In the genomic region with DNA sequence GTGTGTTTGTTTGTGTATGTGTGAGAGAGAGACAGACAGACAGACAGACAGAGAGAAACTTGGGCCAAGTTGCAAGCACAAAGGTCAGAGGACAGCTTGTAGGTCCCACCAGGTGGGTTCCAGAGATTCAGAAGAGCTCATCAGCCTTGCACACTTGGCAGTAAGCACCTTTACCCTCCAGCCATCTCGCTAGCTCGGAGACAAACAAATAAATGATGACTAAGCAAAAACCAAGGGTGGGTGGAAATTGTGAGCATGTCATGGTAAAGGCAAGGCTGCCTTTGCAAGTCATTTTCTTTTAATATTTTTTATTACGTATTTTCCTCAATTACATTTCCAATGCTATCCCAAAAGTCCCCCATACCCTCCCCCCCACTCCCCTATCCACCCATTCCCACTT, we compare ENCODE assay signal across 25 mouse cellular contexts. TPM values are rescaled to one million over a fixed set of nuclear protein-coding genes. Genes with fewer than 3 reads are reported as not detected.
"Had no signal": no experiment of that assay in that cellular context is flagged by ENCODE, and none has a peak within 500 bp of the region (broad histone marks: within the 10 kb centered on the region; RNA-seq: fewer than 3 reads in every experiment).

No protein-coding gene starts in this region.

- H3K9me3 ChIP-seq: neural tube, embryonic 13.5 days; neural tube, embryonic 15.5 days; stomach, embryonic 15.5 days had no signal

- DNase-seq: retina, postnatal 1 day; right cerebral cortex, adult 18-20 months; right cerebral cortex, postnatal 14 days; right cerebral cortex, postnatal 25 days; right cerebral cortex, postnatal 4 days; spleen, adult 18-20 months; thymus, adult 18-20 months; thymus, adult 2 months; thymus, postnatal 14 days; thymus, postnatal 25 days; thymus, postnatal 36 days; thymus, postnatal 4 days had no signal

- H3K4me1 ChIP-seq: neural tube, embryonic 13.5 days; neural tube, embryonic 15.5 days; stomach, embryonic 15.5 days had no signal

- H3K27ac ChIP-seq: neural tube, embryonic 13.5 days; neural tube, embryonic 15.5 days; stomach, embryonic 15.5 days; stomach, postnatal 0 days had no signal

- H3K27me3 ChIP-seq: neural tube, embryonic 13.5 days; neural tube, embryonic 15.5 days; stomach, embryonic 15.5 days had no signal

- H3K36me3 ChIP-seq: neural tube, embryonic 13.5 days; neural tube, embryonic 15.5 days; stomach, embryonic 15.5 days had no signal

- H3K4me2 ChIP-seq: neural tube, embryonic 13.5 days; neural tube, embryonic 15.5 days; stomach, embryonic 15.5 days had no signal

- H3K4me3 ChIP-seq: neural tube, embryonic 13.5 days; neural tube, embryonic 15.5 days; stomach, embryonic 15.5 days had no signal

- H3K9ac ChIP-seq: neural tube, embryonic 13.5 days; neural tube, embryonic 15.5 days; stomach, embryonic 15.5 days had no signal

RNA-seq across cellular contexts. Expression of gene Gm648, which starts 4.2 kb away (rescaled TPM):
- total RNA-seq: neutrophil, adult 5-6 weeks had no signal
- polyA plus RNA-seq: neural tube, embryonic 13.5 days; neural tube, embryonic 14.5 days; neural tube, embryonic 15.5 days; small intestine, adult 2 months; spleen, adult 2 months; stomach, embryonic 14.5 days; stomach, embryonic 15.5 days; stomach, postnatal 0 days; urinary bladder, adult 2 months had no signal

RNA-seq across cellular contexts. Expression of gene Gm10477, which starts 29.0 kb away (rescaled TPM):
- total RNA-seq: neutrophil, adult 5-6 weeks had no signal
- polyA plus RNA-seq: neural tube, embryonic 13.5 days; neural tube, embryonic 14.5 days; neural tube, embryonic 15.5 days; small intestine, adult 2 months; spleen, adult 2 months; stomach, embryonic 14.5 days; stomach, embryonic 15.5 days; stomach, embryonic 16.5 days; stomach, postnatal 0 days; testis, adult 2 months; thymus, adult 2 months; thymus, postnatal 0 days; urinary bladder, adult 2 months had no signal
